Mouse (Mus musculus) myocyte (in vitro differentiated cells): Measurements from ENCODE around the gene Srek1ip1.

Experiments
- CEBPB ChIP-seq: IDR thresholded peaks from 2 replicates; pipeline ENCODE4 v1.6.1; 2011; ENCODE audit warnings: mild to moderate bottlenecking, moderate library complexity; ENCODE audit not compliant: poor library complexity, insufficient read depth, severe bottlenecking
- E2F4 ChIP-seq: IDR thresholded peaks from one replicate; pipeline ENCODE4 v1.6.1; 2011; ENCODE audit warnings: mild to moderate bottlenecking, control low read depth, moderate library complexity; ENCODE audit not compliant: insufficient read depth
- MAX ChIP-seq: IDR thresholded peaks from one replicate; pipeline ENCODE4 v1.6.1; 2011; ENCODE audit warnings: low read depth, mild to moderate bottlenecking, control low read depth
- MYOD1 ChIP-seq, 3 experiments: IDR thresholded peaks; one replicate each; pipeline ENCODE4 v1.6.1; 2011; ENCODE audit warnings: control low read depth in 2 of 3, low read depth in 2 of 3, mild to moderate bottlenecking in 2 of 3, moderate library complexity in 1 of 3; ENCODE audit not compliant: insufficient read length in 2 of 3, control insufficient read depth in 1 of 3
- MYOG ChIP-seq, 3 experiments: IDR thresholded peaks; one replicate each; pipeline ENCODE4 v1.6.1; 2011; ENCODE audit warnings: control low read depth in 2 of 3, low read depth in 2 of 3, mild to moderate bottlenecking in 2 of 3; ENCODE audit not compliant: insufficient read length in 2 of 3, control insufficient read depth in 1 of 3, insufficient read depth in 1 of 3
- POLR2A ChIP-seq: IDR thresholded peaks from one replicate; pipeline ENCODE4 v1.6.1; 2011; ENCODE audit warnings: low read depth, mild to moderate bottlenecking, control low read depth, moderate library complexity; ENCODE audit not compliant: insufficient read length
- POLR2AphosphoS2 ChIP-seq: IDR thresholded peaks from one replicate; pipeline ENCODE4 v1.6.1; 2011; ENCODE audit warnings: low read depth, control low read depth; ENCODE audit not compliant: insufficient read length
- REST ChIP-seq: IDR thresholded peaks from one replicate; pipeline ENCODE4 v1.6.1; 2011; ENCODE audit warnings: mild to moderate bottlenecking, control low read depth, moderate library complexity; ENCODE audit not compliant: insufficient read depth, insufficient read length
- SRF ChIP-seq: IDR thresholded peaks from one replicate; pipeline ENCODE4 v1.6.1; 2011; ENCODE audit warnings: low read depth; ENCODE audit not compliant: control insufficient read depth, insufficient read length
- TCF12 ChIP-seq: IDR thresholded peaks from one replicate; pipeline ENCODE4 v1.6.1; 2011; ENCODE audit warnings: mild to moderate bottlenecking, control low read depth; ENCODE audit not compliant: poor library complexity, insufficient read depth, severe bottlenecking
- TCF3 ChIP-seq: IDR thresholded peaks from one replicate; pipeline ENCODE4 v1.6.1; 2011; ENCODE audit warnings: low read depth, control low read depth; ENCODE audit not compliant: insufficient read length
- USF1 ChIP-seq: IDR thresholded peaks from one replicate; pipeline ENCODE4 v1.6.1; 2011; ENCODE audit warnings: low read depth, mild to moderate bottlenecking, control low read depth, moderate library complexity

GRCm38 (mm10) chr13:104863127-104863979 is 71.1 kb downstream of the Srek1ip1 start, which contains the start of gene Shisal2b:
- no peak for TF ChIP-seq MAX
- no peak for TF ChIP-seq REST
- no peak for TF ChIP-seq POLR2A
- TF ChIP-seq POLR2AphosphoS2: no peak
- TF ChIP-seq MYOG (IDR thresholded peaks at IDR 0.05; ENCODE audit: control insufficient read depth in 1 of 3, insufficient read depth in 1 of 3, insufficient read length in 2 of 3, low read depth in 2 of 3): no peak
- no peak for TF ChIP-seq TCF12
- no peak for TF ChIP-seq TCF3
- no peak for TF ChIP-seq CEBPB
- no peak for TF ChIP-seq USF1
- no peak for TF ChIP-seq E2F4
- no peak for TF ChIP-seq SRF
- no peak for TF ChIP-seq MYOD1 (IDR thresholded peaks at IDR 0.05; ENCODE audit: control insufficient read depth in 1 of 3, insufficient read length in 2 of 3, low read depth in 2 of 3)
